Mouse (Mus musculus) stomach, postnatal 0 days (tissue): Measurements from ENCODE around the gene Aqp3.

ENCODE experiments used
- CTCF ChIP-seq: IDR thresholded peaks from 2 replicates; pipeline ENCODE4 v1.5.1; 2016; ENCODE audit warnings: antibody characterized with exemption, low read depth, mild to moderate bottlenecking, moderate library complexity
- EP300 ChIP-seq: optimal IDR thresholded peaks from 2 replicates; pipeline ENCODE3; 2016; ENCODE audit warnings: antibody characterized with exemption

DNA sequence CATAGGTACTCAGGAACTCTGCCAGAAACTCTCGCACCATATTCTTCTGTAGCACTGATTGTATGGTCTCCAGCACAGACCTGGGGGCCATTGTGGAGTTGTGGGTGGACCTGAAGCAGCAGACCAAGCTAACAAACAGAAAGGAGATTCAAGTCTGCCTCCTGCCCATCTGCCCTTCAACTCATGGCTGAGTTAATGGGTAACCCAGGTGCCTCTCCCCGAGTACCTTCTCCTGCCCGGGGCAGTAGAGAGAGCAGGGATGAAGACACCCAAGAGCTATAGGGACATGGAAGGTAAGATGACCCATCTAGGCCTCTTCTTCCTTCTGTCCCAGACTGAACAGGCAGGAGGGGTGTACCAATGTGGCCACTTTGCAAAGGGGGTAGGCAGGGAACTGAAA is 52.7 kb downstream of the Aqp3 start:
- no peak for TF ChIP-seq CTCF
- TF ChIP-seq EP300, result no peak
